ENCODE assay signal across 8 mouse cellular contexts in genomic region chr10:79971183-79971497, GRCm38 (mm10). TPM values are rescaled to one million over a fixed set of nuclear protein-coding genes. Genes with fewer than 3 reads are reported as not detected.
A peak's percentile ranks its signal among the peaks of the same experiment; 100 is the strongest.
DNase-seq lines count a peak whose midpoint lies in the region; ATAC-seq and TF ChIP-seq lines count a peak whose summit lies in the region.

No protein-coding gene starts in this region.

- no peaks in the 10 kb centered on the region for H3K27me3 ChIP-seq in testis, adult 2 months (ENCODE audit: control insufficient read depth, insufficient read depth, low read length)
- H3K27me3 ChIP-seq in liver, embryonic 12.5 days (replicated peaks), result peaks cover 62% of the 10 kb centered on the region
- no peaks in the 10 kb centered on the region for H3K27me3 ChIP-seq in stomach, postnatal 0 days (ENCODE audit: control insufficient read depth, insufficient read depth, low read length)

- no peak for ATAC-seq in liver, embryonic 12.5 days
- no peak for ATAC-seq in stomach, postnatal 0 days (ENCODE audit: low FRiP score, low TSS enrichment)

- 5% methylated on average over 21 of the region's 21 CpGs for WGBS in liver, embryonic 12.5 days (ENCODE audit: insufficient replicate concordance)
- 4% methylated on average over 21 of the region's 21 CpGs for WGBS in stomach, postnatal 0 days

- intact Hi-C loops in gastrocnemius, adult 2 months (cut with DNase I), result no loop called here
- intact Hi-C loops in gastrocnemius, postnatal 36 days (cut with DNase I), result no loop called here

- TF ChIP-seq POLR2A in testis, adult 2 months (IDR thresholded peaks at IDR 0.05; ENCODE audit: control insufficient read depth, low read depth, low read length), result no peak

- H3K36me3 ChIP-seq in testis, adult 2 months (ENCODE audit: control insufficient read depth, insufficient read depth, low read length), result no peaks in the 10 kb centered on the region
- peaks cover 48% of the 10 kb centered on the region for H3K36me3 ChIP-seq in liver, embryonic 12.5 days
- peaks cover 16% of the 10 kb centered on the region for H3K36me3 ChIP-seq in stomach, postnatal 0 days (ENCODE audit: control insufficient read depth, insufficient read depth, low read length)

- no peak for DNase-seq in gastrocnemius, adult 2 months
- DNase-seq in gastrocnemius, postnatal 36 days, result no peak
- no peak for DNase-seq in testis, postnatal 14 days (ENCODE audit: low spot score)
- no peak for DNase-seq in stomach, postnatal 0 days (ENCODE audit: low spot score)
- DNase-seq in cerebellum, adult 9-11 months, result no peak
- DNase-seq in right cerebral cortex, postnatal 14 days, result no peak

- TF ChIP-seq EP300 in stomach, postnatal 0 days (optimal IDR thresholded peaks at IDR 0.05), result no peak

- 0 out of 2 replicates have a peak overlapping the region, but pooled peaks have one; percentile 24 for H3K9ac ChIP-seq in liver, embryonic 12.5 days
- H3K9ac ChIP-seq in stomach, postnatal 0 days (ENCODE audit: low read length), result peak overlapping the region; percentile 47

- peaks cover 10% of the 10 kb centered on the region for H3K9me3 ChIP-seq in liver, embryonic 12.5 days (replicated peaks)
- no peaks in the 10 kb centered on the region for H3K9me3 ChIP-seq in stomach, postnatal 0 days (ENCODE audit: control insufficient read depth, low read length)

- H3K4me1 ChIP-seq in testis, adult 2 months (ENCODE audit: control insufficient read depth, insufficient read depth, low read length), result peaks cover 19% of the 10 kb centered on the region
- H3K4me1 ChIP-seq in liver, embryonic 12.5 days, result peaks cover 7% of the 10 kb centered on the region
- no peaks in the 10 kb centered on the region for H3K4me1 ChIP-seq in stomach, postnatal 0 days (replicated peaks; ENCODE audit: control insufficient read depth, insufficient read depth)

- H3K27ac ChIP-seq in gastrocnemius, adult 2 months, result no peak overlapping the region
- H3K27ac ChIP-seq in testis, adult 2 months (ENCODE audit: control insufficient read depth, insufficient read depth, low read depth, low read length), result no peak overlapping the region
- H3K27ac ChIP-seq in liver, embryonic 12.5 days, result no peak overlapping the region
- no peak overlapping the region for H3K27ac ChIP-seq in stomach, postnatal 0 days (replicated peaks)

- TF ChIP-seq CTCF in gastrocnemius, adult 2 months (IDR thresholded peaks at IDR 0.05), result no peak
- TF ChIP-seq CTCF in testis, adult 2 months (IDR thresholded peaks at IDR 0.05; ENCODE audit: control insufficient read depth, insufficient read depth, insufficient replicate concordance, low read depth, low read length), result no peak
- TF ChIP-seq CTCF in stomach, postnatal 0 days (IDR thresholded peaks at IDR 0.05; ENCODE audit: low read depth), result no peak

- H3K4me3 ChIP-seq in gastrocnemius, adult 2 months, result peak overlapping the region; percentile 50
- H3K4me3 ChIP-seq in testis, adult 2 months (ENCODE audit: control insufficient read depth, low read depth, low read length), result peak overlapping the region; percentile 25
- peak overlapping the region; percentile 36 for H3K4me3 ChIP-seq in liver, embryonic 12.5 days
- peak overlapping the region; percentile 36 for H3K4me3 ChIP-seq in stomach, postnatal 0 days (ENCODE audit: low read depth, low read length)

- peak overlapping the region; percentile 61 for H3K4me2 ChIP-seq in liver, embryonic 12.5 days
- peak overlapping the region; percentile 64 for H3K4me2 ChIP-seq in stomach, postnatal 0 days (replicated peaks; ENCODE audit: low read depth)

RNA-seq across cellular contexts. Expression of gene Grin3b, which starts 0.6 kb away (rescaled TPM):
- under 1 TPM; 0.25 to 0.28 TPM for total RNA-seq in gastrocnemius, adult 2 months (2021)
- under 1 TPM; 0.07 to 0.15 TPM for total RNA-seq in gastrocnemius, postnatal 36 days (2021)
- 17.4 and 18.9 TPM in 2 replicates for polyA plus RNA-seq in testis, adult 2 months (2012; rRNA removed)
- 0.14 TPM in 2 replicates for polyA plus RNA-seq in liver, embryonic 12.5 days (2016; fragmentation: Nextera tagmentation; extraction: Ambion mirVana)
- 0.17 and 0.18 TPM in 2 replicates for polyA plus RNA-seq in stomach, postnatal 0 days (2015; fragmentation: Nextera tagmentation; extraction: Ambion mirVana)

RNA-seq across cellular contexts. Expression of gene Wdr18, which starts 11.2 kb away (rescaled TPM):
- 10 to 100 TPM; 19.7 to 22.0 TPM for total RNA-seq in gastrocnemius, adult 2 months (2021)
- 10 to 100 TPM; 17.5 to 23.9 TPM for total RNA-seq in gastrocnemius, postnatal 36 days (2021)
- polyA plus RNA-seq in testis, adult 2 months (2012; rRNA removed), result 33.9 and 36.5 TPM in 2 replicates
- polyA plus RNA-seq in liver, embryonic 12.5 days (2016; fragmentation: Nextera tagmentation; extraction: Ambion mirVana), result 99.9 and 114 TPM in 2 replicates
- 46.9 and 50.3 TPM in 2 replicates for polyA plus RNA-seq in stomach, postnatal 0 days (2015; fragmentation: Nextera tagmentation; extraction: Ambion mirVana)

RNA-seq across cellular contexts. Expression of gene Tmem259, which starts 13.0 kb away (rescaled TPM):
- 10 to 100 TPM; 70.9 to 75.1 TPM for total RNA-seq in gastrocnemius, adult 2 months (2021)
- total RNA-seq in gastrocnemius, postnatal 36 days (2021), result 10 to 100 TPM; 71.5 to 72.4 TPM
- 202 and 209 TPM in 2 replicates for polyA plus RNA-seq in testis, adult 2 months (2012; rRNA removed)
- polyA plus RNA-seq in liver, embryonic 12.5 days (2016; fragmentation: Nextera tagmentation; extraction: Ambion mirVana), result 17.2 and 17.5 TPM in 2 replicates
- 18.5 and 19.1 TPM in 2 replicates for polyA plus RNA-seq in stomach, postnatal 0 days (2015; fragmentation: Nextera tagmentation; extraction: Ambion mirVana)

RNA-seq across cellular contexts. Expression of gene Cnn2, which starts 17.2 kb away (rescaled TPM):
- total RNA-seq in gastrocnemius, adult 2 months (2021), result 1 to 10 TPM; 3.9 to 9.7 TPM
- total RNA-seq in gastrocnemius, postnatal 36 days (2021), result 1 to 10 TPM; 5.2 to 6.0 TPM
- polyA plus RNA-seq in testis, adult 2 months (2012; rRNA removed), result 4.4 and 6.8 TPM in 2 replicates
- polyA plus RNA-seq in liver, embryonic 12.5 days (2016; fragmentation: Nextera tagmentation; extraction: Ambion mirVana), result 68.2 and 75.4 TPM in 2 replicates
- 236 and 245 TPM in 2 replicates for polyA plus RNA-seq in stomach, postnatal 0 days (2015; fragmentation: Nextera tagmentation; extraction: Ambion mirVana)

RNA-seq across cellular contexts. Expression of gene Abca7, which starts 25.2 kb away (rescaled TPM):
- 1 to 10 TPM; 6.7 to 7.2 TPM for total RNA-seq in gastrocnemius, adult 2 months (2021)
- 1 to 10 TPM; 5.4 to 5.8 TPM for total RNA-seq in gastrocnemius, postnatal 36 days (2021)
- polyA plus RNA-seq in testis, adult 2 months (2012; rRNA removed), result 2.2 and 2.3 TPM in 2 replicates
- 10.5 and 12.1 TPM in 2 replicates for polyA plus RNA-seq in liver, embryonic 12.5 days (2016; fragmentation: Nextera tagmentation; extraction: Ambion mirVana)
- 2.6 and 3.2 TPM in 2 replicates for polyA plus RNA-seq in stomach, postnatal 0 days (2015; fragmentation: Nextera tagmentation; extraction: Ambion mirVana)

Comparison
In these comparisons a context has a peak if more than half of its experiments do, and no peak if none do; other contexts are left out.
1. RNA of gene Grin3b, which starts 0.6 kb away (polyA plus RNA-seq): 17.4 to 18.9 TPM in testis, adult 2 months; 0.17 to 0.18 TPM in stomach, postnatal 0 days and 0.14 TPM in liver, embryonic 12.5 days; every median in the first group is over 10 times any median in the second.
2. RNA of gene Tmem259, which starts 13.0 kb away (polyA plus RNA-seq): 202 to 209 TPM in testis, adult 2 months; 18.5 to 19.1 TPM in stomach, postnatal 0 days and 17.2 to 17.5 TPM in liver, embryonic 12.5 days; every median in the first group is over 10 times any median in the second.
3. Peak in every context shown above with its lines, with median percentiles within 50 percentile points of each other: H3K4me3 ChIP-seq.